Mouse (Mus musculus): ENCODE data around the gene Prss29. TPM values are rescaled to one million over a fixed set of nuclear protein-coding genes. Genes with fewer than 3 reads are reported as not detected.

Gene Prss29
- total and polyA plus RNA-seq, 3 experiments, result not detected

- H3K27me3 ChIP-seq (ENCODE audit: control insufficient read depth in 1 of 2, insufficient read depth in 2 of 2, low read length in 2 of 2), result peaks cover 3 to 9% of the 10 kb centered on the region in 2 experiments
- no peak overlapping the region for H3K9ac ChIP-seq (ENCODE audit: control insufficient read depth, low read depth, low read length, poor library complexity, severe bottlenecking)
- H3K79me2 ChIP-seq (ENCODE audit: control insufficient read depth, insufficient read depth, low read length, poor library complexity), result no peaks in the 10 kb centered on the region
- H3K4me1 ChIP-seq (ENCODE audit: control insufficient read depth in 1 of 2, insufficient read depth in 2 of 2, low read length in 2 of 2), result peaks cover 0 to 5% of the 10 kb centered on the region in 2 experiments; a peak in 2 of 4 replicates
- H3K27ac ChIP-seq (ENCODE audit: control insufficient read depth, low read depth, low read length), result no peak overlapping the region
- no peaks in the 10 kb centered on the region for H3K9me3 ChIP-seq (replicated peaks; ENCODE audit: insufficient read depth, low read length)
- TF ChIP-seq KAT2A (conservative IDR thresholded peaks at IDR 0.05; ENCODE audit: low read depth, low read length) (no peak), TAL1 (IDR thresholded peaks at IDR 0.05; ENCODE audit: low read length) (no peak), CHD1 (IDR thresholded peaks at IDR 0.05; ENCODE audit: low read depth, low read length) (no peak), ZKSCAN1 (IDR thresholded peaks at IDR 0.05; ENCODE audit: low read depth, low read length) (no peak), MAX (IDR thresholded peaks at IDR 0.05; ENCODE audit: low read length) (no peak), ZNF384 (IDR thresholded peaks at IDR 0.05; ENCODE audit: low read depth, low read length) (no peak), USF2 (IDR thresholded peaks at IDR 0.05; ENCODE audit: borderline replicate concordance in 1 of 2, insufficient read depth in 1 of 2, low read depth in 1 of 2, low read length in 2 of 2) (no peak), MXI1 (IDR thresholded peaks at IDR 0.05; ENCODE audit: low read depth, low read length) (no peak), MAFK (IDR thresholded peaks at IDR 0.05; ENCODE audit: borderline replicate concordance, low read depth, low read length) (no peak), GATA1 (IDR thresholded peaks at IDR 0.05; ENCODE audit: low read depth, low read length) (no peak), UBTF (IDR thresholded peaks at IDR 0.05; ENCODE audit: borderline replicate concordance, insufficient read depth, low read depth, low read length) (no peak), POLR2AphosphoS5 (IDR thresholded peaks at IDR 0.05; ENCODE audit: borderline replicate concordance, low read depth, low read length) (no peak)
- no peak for DNase-seq (ENCODE audit: low read depth, low spot score)
- H3K4me3 ChIP-seq (ENCODE audit: control insufficient read depth in 1 of 2, insufficient read depth in 1 of 2, low read depth in 2 of 2, low read length in 2 of 2), result no peak overlapping the region
- no peaks in the 10 kb centered on the region for H3K36me3 ChIP-seq (ENCODE audit: control insufficient read depth in 1 of 2, insufficient read depth in 2 of 2, low read length in 2 of 2)
These were observed 23.0 kb downstream of the Prss29 start for GRCm38 (mm10) chr17:25341490-25341889.

- TF ChIP-seq MAFK (IDR thresholded peaks at IDR 0.05; ENCODE audit: borderline replicate concordance, low read depth, low read length) (no peak), MAZ (IDR thresholded peaks at IDR 0.05; ENCODE audit: low read depth, low read length) (no peak), JUND (IDR thresholded peaks at IDR 0.05; ENCODE audit: low read depth, low read length) (no peak), USF2 (IDR thresholded peaks at IDR 0.05; ENCODE audit: borderline replicate concordance in 1 of 2, insufficient read depth in 1 of 2, low read depth in 1 of 2, low read length in 2 of 2) (no peak), MYC (IDR thresholded peaks at IDR 0.05; ENCODE audit: low read depth, low read length) (no peak), ZKSCAN1 (IDR thresholded peaks at IDR 0.05; ENCODE audit: low read depth, low read length) (no peak)
- H3K4me1 ChIP-seq (ENCODE audit: control insufficient read depth in 1 of 2, insufficient read depth in 2 of 2, low read length in 2 of 2), result peaks cover 0 to 5% of the 10 kb centered on the region in 2 experiments; a peak in 2 of 4 replicates
These were observed 27.0 kb downstream of the Prss29 start, which contains the start of gene Tpsab1 for GRCm38 (mm10) chr17:25345462-25345861. Tpsab1 (minus strand) TSS chr17:25345562.

More at GRCm38 (mm10) chr17:25345462-25345861, 27.0 kb downstream of the Prss29 start, which contains the start of gene Tpsab1:
- peaks cover 2 to 16% of the 10 kb centered on the region in 2 experiments; a peak in 3 of 4 replicates for H3K27me3 ChIP-seq (ENCODE audit: control insufficient read depth in 1 of 2, insufficient read depth in 2 of 2, low read length in 2 of 2)
- H3K9ac ChIP-seq (ENCODE audit: control insufficient read depth, low read depth, low read length, poor library complexity, severe bottlenecking), result no peak within 1 kb of the TSS
- H3K36me3 ChIP-seq (ENCODE audit: control insufficient read depth in 1 of 2, insufficient read depth in 2 of 2, low read length in 2 of 2), result no peaks in the 10 kb centered on the region
- no peaks in the 10 kb centered on the region for H3K79me2 ChIP-seq (ENCODE audit: control insufficient read depth, insufficient read depth, low read length, poor library complexity)
- no peak within 1 kb of the TSS for H3K4me3 ChIP-seq (ENCODE audit: control insufficient read depth in 1 of 2, insufficient read depth in 1 of 2, low read depth in 2 of 2, low read length in 2 of 2)
- H3K27ac ChIP-seq (ENCODE audit: control insufficient read depth, low read depth, low read length), result no peak within 1 kb of the TSS
- DNase-seq (ENCODE audit: low read depth, low spot score), result no peak
- H3K9me3 ChIP-seq (replicated peaks; ENCODE audit: insufficient read depth, low read length), result no peaks in the 10 kb centered on the region
